Mouse (Mus musculus): Measurements from ENCODE around the gene Foxi1. TPM values are rescaled to one million over a fixed set of nuclear protein-coding genes. Genes with fewer than 3 reads are reported as not detected.

The Foxi1 gene
- total RNA-seq, 4 experiments from 2014 or later, result not detected

GRCm38 (mm10) chr11:34165278-34165677 lies 42.6 kb downstream of the Foxi1 start:
- no peak for DNase-seq (ENCODE audit: low spot score in 2 of 2)

- DNase-seq (ENCODE audit: low spot score in 2 of 2), result no peak
Observed at GRCm38 (mm10) chr11:34158916-34159315, 49.0 kb downstream of the Foxi1 start.

GRCm38 (mm10) chr11:34155235-34155634 lies 52.7 kb downstream of the Foxi1 start:
- no peak for DNase-seq (ENCODE audit: low spot score in 2 of 2)

Other genes starting within 250 kb of the Foxi1 start
- under 1 TPM; 0.12 to 0.31 (median 0.15) TPM for gene Kcnmb1, start 245.1 kb downstream of the Foxi1 start, total RNA-seq (2022)
- not detected for gene Kcnip1, start 214.9 kb downstream of the Foxi1 start, total RNA-seq (2022)
- gene Lcp2, start 161.2 kb downstream of the Foxi1 start, total RNA-seq (2022), result under 1 TPM; 0.19 to 0.62 (median 0.36) TPM
- not detected for gene 4930469K13Rik, start 109.5 kb downstream of the Foxi1 start, total RNA-seq (2022)
- under 1 TPM; 0.40 to 0.92 (median 0.63) TPM for gene Fam196b, start 106.7 kb upstream of the Foxi1 start, total RNA-seq (2022)

Data from gastrocnemius, adult 8-10 months (tissue).